Mouse (Mus musculus) small intestine, adult 2 months (tissue): ENCODE data around the gene Tsr2. TPM values are rescaled to one million over a fixed set of nuclear protein-coding genes. Genes with fewer than 3 reads are reported as not detected.

Experiments
- H3K27ac ChIP-seq: fragments of 200-500 bp; 2 replicates; pipeline ENCODE4 v1.5.1; 2012; ENCODE audit warnings: low read depth, low read length, control low read depth, inconsistent platforms; ENCODE audit not compliant: insufficient read depth
- H3K27me3 ChIP-seq: fragments of 200-500 bp; 2 replicates; pipeline ENCODE4 v1.6.1; 2012; ENCODE audit warnings: mild to moderate bottlenecking, moderate library complexity, low read length, inconsistent platforms; ENCODE audit not compliant: control insufficient read depth, insufficient read depth
- H3K36me3 ChIP-seq: fragments of 200-500 bp; 2 replicates; pipeline ENCODE4 v1.6.1; 2012; ENCODE audit warnings: mild to moderate bottlenecking, low read length, control low read depth, inconsistent platforms; ENCODE audit not compliant: control insufficient read depth, insufficient read depth
- H3K4me1 ChIP-seq: fragments of 200-500 bp; 2 replicates; pipeline ENCODE4 v1.6.1; 2012; ENCODE audit warnings: low read length, inconsistent platforms, mixed read lengths; ENCODE audit not compliant: control insufficient read depth, insufficient read depth, insufficient read length
- H3K4me3 ChIP-seq: fragments of 200-500 bp; 2 replicates; pipeline ENCODE4 v1.5.1; 2012; ENCODE audit warnings: low read depth, mild to moderate bottlenecking, control low read depth, inconsistent platforms, low read length, moderate library complexity
- CTCF ChIP-seq: fragments of 200-500 bp; IDR thresholded peaks from 2 replicates; pipeline ENCODE4 v1.5.1; 2012; ENCODE audit warnings: low read depth, mild to moderate bottlenecking, control low read depth, inconsistent platforms, low read length, moderate library complexity, mixed read lengths; ENCODE audit not compliant: insufficient replicate concordance, insufficient read length; ENCODE audit errors: extremely low read depth
- POLR2A ChIP-seq: fragments of 200-500 bp; IDR thresholded peaks from 2 replicates; pipeline ENCODE4 v1.6.1; 2012; ENCODE audit warnings: low read depth, mild to moderate bottlenecking, control low read depth, inconsistent platforms, low read length, moderate library complexity
- WGBS: fragments of 180-500 bp; shearing (Covaris S2); methylation state at CpG from one replicate; pipeline ENCODE4 v1.1.7; 2018; 5-methylcytosine and 5-hydroxymethylcytosine counted together
- polyA plus RNA-seq: library from polyadenylated mRNA; depleted of rRNA; stranded (reverse); fragments of >200 nt; gene quantifications from 2 replicates; pipeline ENCODE4 v1.2.3, GENCODE M21; 2012

Tsr2 gene
- polyA plus RNA-seq, 1 experiment: 0.98 TPM

DNA sequence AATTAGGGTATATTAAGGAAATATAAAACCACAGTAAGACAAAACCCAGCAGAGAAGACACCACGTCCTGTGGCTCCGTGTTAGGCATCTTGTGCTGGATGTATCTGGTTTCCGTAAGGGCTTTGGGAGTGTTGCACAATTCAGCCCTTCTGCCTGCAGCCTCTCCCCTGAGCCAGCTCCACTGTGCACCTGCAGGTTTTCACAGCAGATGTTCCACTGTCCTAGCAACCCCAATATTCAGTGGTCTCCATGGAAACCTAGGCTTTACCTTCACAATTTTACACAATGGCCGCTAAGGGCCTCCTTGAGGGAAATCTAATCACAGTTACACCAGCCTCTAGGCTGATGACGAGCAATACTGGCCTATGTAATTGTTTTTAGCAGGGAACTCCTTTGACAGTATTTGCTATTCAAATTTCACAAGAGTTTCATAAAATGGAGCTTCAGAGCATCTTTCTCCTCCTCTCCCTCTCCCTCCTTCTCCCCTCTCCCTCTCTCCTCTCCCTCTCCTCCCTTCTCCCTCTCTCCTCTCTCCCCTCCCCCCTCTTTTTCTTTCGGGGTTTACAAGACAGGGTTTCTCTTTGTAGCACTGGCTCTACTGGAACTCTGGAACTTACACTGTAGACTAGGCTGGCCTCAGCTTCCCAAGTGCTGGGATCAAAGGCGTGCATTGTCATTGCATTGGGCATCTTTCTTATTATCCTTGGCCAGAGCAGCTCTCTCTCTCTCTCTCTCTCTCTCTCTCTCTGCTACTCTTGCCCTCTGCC is 11.1 kb upstream of the Tsr2 start:
- Histone ChIP-seq H3K27me3 (no peaks in the 10 kb centered on the region), H3K27ac (no peak overlapping the region), H3K36me3 (no peaks in the 10 kb centered on the region), H3K4me1 (no peaks in the 10 kb centered on the region), H3K4me3 (no peak overlapping the region)
- WGBS: 52% methylated on average over 7 of the region's 7 CpGs
- no peak for TF ChIP-seq CTCF
- TF ChIP-seq POLR2A: no peak

DNA sequence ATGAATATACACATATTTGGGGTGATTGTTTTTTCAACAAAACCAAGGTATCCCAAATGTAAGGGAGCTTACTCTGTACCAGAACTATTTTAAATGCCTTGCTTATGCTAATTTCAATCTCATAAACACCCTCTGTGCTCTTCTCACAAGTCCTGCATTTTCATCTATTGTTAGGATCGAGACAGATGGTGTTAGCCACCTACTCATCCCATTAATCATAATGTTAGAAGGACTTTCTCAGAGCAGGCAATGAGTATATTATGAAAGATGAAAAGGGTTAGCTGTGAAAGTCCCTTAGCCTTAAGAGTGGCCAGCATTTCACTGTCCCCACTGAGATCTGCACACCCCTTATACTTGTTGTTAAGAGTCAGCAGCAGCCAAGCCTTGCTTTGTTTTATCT is 8.9 kb downstream of the Tsr2 start:
- WGBS: 83% methylated on average over 1 of the region's 1 CpGs
- H3K36me3 ChIP-seq: peaks cover 9% of the 10 kb centered on the region
- no peaks in the 10 kb centered on the region for H3K27me3 ChIP-seq
- no peak overlapping the region for H3K27ac ChIP-seq
- H3K4me1 ChIP-seq: no peaks in the 10 kb centered on the region
- no peak overlapping the region for H3K4me3 ChIP-seq
- no peak for TF ChIP-seq CTCF
- TF ChIP-seq POLR2A: no peak

DNA sequence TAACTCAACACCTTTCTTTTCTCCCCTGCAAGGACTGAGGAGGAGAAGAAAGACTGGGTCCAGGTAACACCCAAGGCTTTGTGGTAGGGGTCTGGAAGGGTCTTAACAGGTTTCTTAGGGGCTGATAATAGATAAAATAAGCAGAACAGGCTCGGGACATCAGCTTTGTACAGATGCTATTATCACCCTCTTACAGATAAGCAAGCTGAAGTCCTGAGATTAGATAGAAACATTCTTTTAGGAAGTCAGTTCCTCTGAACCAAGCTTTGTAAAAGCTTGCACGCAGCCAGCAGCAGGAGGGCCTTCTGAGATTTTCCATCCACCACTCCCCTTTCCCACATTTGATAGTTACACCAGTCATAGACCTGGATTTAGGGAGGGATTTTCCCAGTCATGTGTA is 10.7 kb downstream of the Tsr2 start:
- 58% methylated on average over 2 of the region's 2 CpGs for WGBS
- H3K36me3 ChIP-seq: peaks cover 9% of the 10 kb centered on the region

DNA sequence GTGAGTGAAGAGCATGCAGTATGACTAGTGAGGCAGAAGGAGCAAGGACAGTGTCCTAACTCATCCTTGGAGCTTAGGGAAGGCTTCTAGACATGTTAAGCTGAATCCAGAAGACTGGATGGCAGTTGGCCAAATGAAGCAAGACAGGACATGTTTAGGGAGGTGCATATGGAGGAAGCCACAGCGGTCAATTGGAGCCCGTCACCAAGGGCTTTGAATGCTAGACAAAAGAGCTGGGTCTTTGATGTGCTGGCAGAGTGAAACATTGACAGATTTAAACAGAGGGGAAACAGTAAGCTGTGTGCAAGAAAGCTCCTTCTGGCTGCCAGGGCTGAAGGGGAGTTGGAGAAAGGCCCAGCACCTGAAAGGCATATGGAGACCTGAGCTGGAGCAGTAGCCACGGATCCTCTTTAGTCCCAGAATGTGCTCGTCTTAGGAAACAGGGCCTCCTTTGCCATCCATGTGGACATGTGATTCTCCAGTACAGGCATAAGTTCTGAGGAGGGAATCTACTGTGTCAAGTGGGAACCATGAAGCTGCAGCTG is 19.3 kb downstream of the Tsr2 start:
- Histone ChIP-seq H3K27ac (no peak overlapping the region), H3K36me3 (no peaks in the 10 kb centered on the region), H3K27me3 (no peaks in the 10 kb centered on the region), H3K4me1 (no peaks in the 10 kb centered on the region), H3K4me3 (no peak overlapping the region)
- TF ChIP-seq CTCF: no peak
- no peak for TF ChIP-seq POLR2A
- 87% methylated on average over 4 of the region's 4 CpGs for WGBS

More for the DNA sequence above, 10.7 kb downstream of the Tsr2 start:
- Histone ChIP-seq H3K4me3 (no peak overlapping the region), H3K27me3 (no peaks in the 10 kb centered on the region), H3K4me1 (no peaks in the 10 kb centered on the region), H3K27ac (no peak overlapping the region)
- TF ChIP-seq POLR2A: no peak
- TF ChIP-seq CTCF: no peak

DNA sequence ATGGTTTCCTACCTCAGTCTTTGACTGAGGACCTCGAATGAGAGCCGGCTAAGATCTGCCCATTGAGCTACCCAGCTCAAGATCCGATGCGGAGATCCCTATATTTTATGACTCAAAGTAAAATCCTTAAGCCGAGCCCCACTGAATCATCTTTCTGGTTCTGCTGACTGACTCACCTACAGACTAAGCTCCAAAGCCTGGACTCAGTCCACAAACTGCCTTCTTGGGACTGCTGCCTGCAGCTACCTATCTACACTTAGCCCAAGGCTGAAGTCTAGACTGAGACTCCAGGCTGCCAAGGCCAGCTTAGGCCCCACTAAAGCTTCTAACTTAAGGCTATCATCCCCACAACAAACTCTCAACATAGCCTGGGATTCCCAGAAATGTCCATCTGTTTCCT is 20.3 kb downstream of the Tsr2 start:
- Histone ChIP-seq H3K27ac (no peak overlapping the region), H3K4me1 (no peaks in the 10 kb centered on the region), H3K4me3 (no peak overlapping the region), H3K36me3 (no peaks in the 10 kb centered on the region), H3K27me3 (no peaks in the 10 kb centered on the region)
- 93% methylated on average over 5 of the region's 5 CpGs for WGBS
- no peak for TF ChIP-seq CTCF
- TF ChIP-seq POLR2A: no peak

DNA sequence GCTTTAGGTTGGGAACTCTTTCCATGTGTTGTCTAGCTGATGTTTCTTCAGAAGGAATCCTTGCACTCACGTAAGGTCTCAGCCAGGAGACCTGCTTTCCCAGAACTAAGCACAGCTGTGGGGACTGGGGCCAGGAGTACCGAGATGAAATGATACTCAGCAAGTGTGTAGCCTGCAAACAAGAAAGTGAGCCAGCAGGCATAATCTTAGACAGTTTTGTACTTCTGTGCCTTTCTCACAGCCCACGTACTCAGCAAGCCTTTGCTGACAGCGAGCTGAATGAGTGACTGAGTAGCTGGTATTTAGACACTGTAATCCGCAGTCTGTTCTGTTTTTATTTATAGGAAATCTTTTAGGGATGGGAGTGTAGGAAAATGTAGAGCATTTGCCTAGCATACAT is 28.5 kb downstream of the Tsr2 start:
- Histone ChIP-seq H3K4me1 (no peaks in the 10 kb centered on the region), H3K27ac (no peak overlapping the region), H3K4me3 (no peak overlapping the region), H3K36me3 (no peaks in the 10 kb centered on the region), H3K27me3 (no peaks in the 10 kb centered on the region)
- WGBS: 86% methylated on average over 5 of the region's 5 CpGs
- TF ChIP-seq CTCF (no peak), POLR2A (no peak)

DNA sequence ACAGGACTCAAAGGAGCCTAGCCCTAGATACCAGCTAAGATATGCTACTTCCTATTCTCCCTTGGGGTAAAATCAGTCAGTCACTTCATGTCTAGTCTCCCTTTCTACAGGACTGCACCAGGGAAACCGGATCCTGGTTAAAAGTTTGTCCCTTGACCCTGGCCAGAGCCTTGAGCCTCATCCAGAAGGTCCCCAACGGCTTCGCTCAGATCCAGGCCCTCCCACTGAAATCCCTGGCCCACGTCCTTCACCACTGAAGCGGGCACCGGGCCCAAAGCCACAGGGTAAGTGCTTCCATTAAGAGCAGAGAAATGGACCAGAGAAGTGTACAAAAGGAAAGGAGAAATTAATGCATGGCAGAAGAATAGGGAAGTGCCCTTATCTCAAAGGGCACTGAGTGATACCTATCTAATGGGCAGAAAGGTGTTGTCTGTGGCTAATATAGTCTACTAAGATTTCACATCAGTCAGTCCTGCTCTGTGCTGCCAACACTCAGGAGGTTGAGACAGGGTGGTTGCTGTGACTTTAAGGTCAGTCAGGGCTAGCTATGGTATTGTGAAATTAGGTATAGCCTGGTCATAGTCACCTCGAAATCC is 30.2 kb downstream of the Tsr2 start:
- H3K27ac ChIP-seq: no peak overlapping the region
- no peak overlapping the region for H3K4me3 ChIP-seq
- no peaks in the 10 kb centered on the region for H3K27me3 ChIP-seq
- no peaks in the 10 kb centered on the region for H3K4me1 ChIP-seq
- H3K36me3 ChIP-seq: no peaks in the 10 kb centered on the region
- TF ChIP-seq CTCF (no peak), POLR2A (no peak)
- 86% methylated on average over 7 of the region's 7 CpGs for WGBS
